Mouse (Mus musculus) kidney, adult 2 months (tissue): ENCODE data around the gene Gm21981. TPM values are rescaled to one million over a fixed set of nuclear protein-coding genes. Genes with fewer than 3 reads are reported as not detected.

ENCODE experiments used
- DNase-seq: peaks from one replicate; pipeline ENCODE4 v3.0.0; 2021
- H3K27ac ChIP-seq: fragments of 200-500 bp; 2 replicates; pipeline ENCODE4 v1.5.1; 2012; ENCODE audit warnings: low read depth, low read length, control low read depth, inconsistent platforms; ENCODE audit not compliant: insufficient read depth
- H3K27me3 ChIP-seq: fragments of 200-500 bp; replicated peaks from 2 replicates; pipeline ENCODE4 v1.6.1; 2012; ENCODE audit warnings: mild to moderate bottlenecking, moderate library complexity, low read length, inconsistent platforms; ENCODE audit not compliant: control insufficient read depth, insufficient read depth
- H3K36me3 ChIP-seq: fragments of 200-500 bp; 2 replicates; pipeline ENCODE4 v1.6.1; 2012; ENCODE audit warnings: mild to moderate bottlenecking, moderate library complexity, low read length, inconsistent platforms; ENCODE audit not compliant: control insufficient read depth, insufficient read depth
- H3K4me1 ChIP-seq: fragments of 200-500 bp; 2 replicates; pipeline ENCODE4 v1.6.1; 2011; ENCODE audit warnings: low read length; ENCODE audit not compliant: control insufficient read depth, insufficient read depth
- H3K4me3 ChIP-seq: fragments of 200-500 bp; 2 replicates; pipeline ENCODE4 v1.5.1; 2011; ENCODE audit warnings: mild to moderate bottlenecking, low read depth, low read length, control low read depth; ENCODE audit not compliant: insufficient read depth
- CTCF ChIP-seq: fragments of 200-500 bp; conservative IDR thresholded peaks from 2 replicates; pipeline ENCODE4 v1.5.1; 2011; ENCODE audit warnings: low read depth, mild to moderate bottlenecking, control low read depth, low read length, moderate library complexity, mixed read lengths; ENCODE audit not compliant: insufficient read depth, insufficient read length
- POLR2A ChIP-seq: fragments of 200-500 bp; IDR thresholded peaks from one replicate; pipeline ENCODE4 v1.6.1; 2011; ENCODE audit warnings: low read depth, low read length, control low read depth
- WGBS: fragments of 180-500 bp; shearing (Covaris S2); methylation state at CpG from one replicate; pipeline ENCODE4 v1.1.7; 2018; 5-methylcytosine and 5-hydroxymethylcytosine counted together
- polyA plus RNA-seq: library from polyadenylated mRNA; depleted of rRNA; stranded (reverse); fragments of >200 nt; gene quantifications from 2 replicates; pipeline ENCODE4 v1.2.3, GENCODE M21; 2012

Gene Gm21981
- polyA plus RNA-seq, 1 experiment = 1.1 TPM

- Histone ChIP-seq H3K36me3 (no peaks in the 10 kb centered on the region), H3K27ac (peak within 1 kb of the TSS; percentile 96), H3K4me1 (0 out of 2 replicates have a peak, but pooled peaks cover 9% of the 10 kb centered on the region), H3K27me3 (no peaks in the 10 kb centered on the region), H3K4me3 (peak within 1 kb of the TSS; percentile 86)
- peak; percentile 98 for DNase-seq
- 1% methylated on average over 45 of the region's 47 CpGs for WGBS
- TF ChIP-seq POLR2A (peak; percentile 17), CTCF (peak; percentile 78)
These were observed 42.6 kb upstream of the Gm21981 start, which contains the start of gene Tfeb for GRCm38 (mm10) chr17:47736856-47737255. Tfeb (plus strand) TSS chr17:47737030.

- TF ChIP-seq CTCF (no peak), POLR2A (no peak)
These were observed 41.4 kb upstream of the Gm21981 start for GRCm38 (mm10) chr17:47735553-47736100.

GRCm38 (mm10) chr17:47730633-47731575 lies 36.6 kb upstream of the Gm21981 start:
- no peaks in the 10 kb centered on the region for H3K4me1 ChIP-seq
- DNase-seq = no peak

More at GRCm38 (mm10) chr17:47735553-47736100, 41.4 kb upstream of the Gm21981 start:
- H3K36me3 ChIP-seq = no peaks in the 10 kb centered on the region
- no peaks in the 10 kb centered on the region for H3K27me3 ChIP-seq
- H3K4me3 ChIP-seq = no peak overlapping the region
- 0 out of 2 replicates have a peak, but pooled peaks cover 9% of the 10 kb centered on the region for H3K4me1 ChIP-seq
- 69% methylated on average over 14 of the region's 14 CpGs for WGBS
- DNase-seq = no peak
- H3K27ac ChIP-seq = no peak overlapping the region

GRCm38 (mm10) chr17:47726566-47726965 lies 32.3 kb upstream of the Gm21981 start, which contains the start of gene Pgc:
Pgc (plus strand) TSS chr17:47726842.
- 61% methylated on average over 11 of the region's 11 CpGs for WGBS
- H3K27me3 ChIP-seq = no peaks in the 10 kb centered on the region
- no peak for DNase-seq
- H3K36me3 ChIP-seq = no peaks in the 10 kb centered on the region
- H3K4me3 ChIP-seq = no peak within 1 kb of the TSS
- H3K27ac ChIP-seq = no peak within 1 kb of the TSS
- TF ChIP-seq CTCF (no peak), POLR2A (no peak)
- H3K4me1 ChIP-seq = no peaks in the 10 kb centered on the region

More at GRCm38 (mm10) chr17:47730633-47731575, 36.6 kb upstream of the Gm21981 start:
- 51% methylated on average over 24 of the region's 24 CpGs for WGBS
- H3K36me3 ChIP-seq = no peaks in the 10 kb centered on the region
- no peaks in the 10 kb centered on the region for H3K27me3 ChIP-seq
- H3K27ac ChIP-seq = no peak overlapping the region
- no peak overlapping the region for H3K4me3 ChIP-seq
- TF ChIP-seq POLR2A (no peak), CTCF (no peak)

GRCm38 (mm10) chr17:47721183-47721582 lies 26.9 kb upstream of the Gm21981 start:
- no peak for DNase-seq
- no peaks in the 10 kb centered on the region for H3K27me3 ChIP-seq
- WGBS = 76% methylated on average over 4 of the region's 4 CpGs

GRCm38 (mm10) chr17:47715037-47715436 lies 20.8 kb upstream of the Gm21981 start:
- Histone ChIP-seq H3K36me3 (no peaks in the 10 kb centered on the region), H3K4me3 (no peak overlapping the region), H3K27ac (no peak overlapping the region), H3K4me1 (no peaks in the 10 kb centered on the region), H3K27me3 (no peaks in the 10 kb centered on the region)
- DNase-seq = no peak
- WGBS = 60% methylated on average over 3 of the region's 3 CpGs
- no peak for TF ChIP-seq POLR2A
- TF ChIP-seq CTCF = no peak

More at GRCm38 (mm10) chr17:47721183-47721582, 26.9 kb upstream of the Gm21981 start:
- H3K4me3 ChIP-seq = no peak overlapping the region
- no peak overlapping the region for H3K27ac ChIP-seq
- TF ChIP-seq CTCF (no peak), POLR2A (no peak)
- H3K36me3 ChIP-seq = no peaks in the 10 kb centered on the region
- no peaks in the 10 kb centered on the region for H3K4me1 ChIP-seq

GRCm38 (mm10) chr17:47712889-47713571 lies 18.8 kb upstream of the Gm21981 start:
- no peaks in the 10 kb centered on the region for H3K36me3 ChIP-seq
- H3K27me3 ChIP-seq = no peaks in the 10 kb centered on the region
- no peak for TF ChIP-seq POLR2A
- no peak for TF ChIP-seq CTCF
- no peak for DNase-seq
- WGBS = 53% methylated on average over 22 of the region's 22 CpGs
- H3K4me3 ChIP-seq = no peak overlapping the region
- no peak overlapping the region for H3K27ac ChIP-seq
- H3K4me1 ChIP-seq = no peaks in the 10 kb centered on the region
